ENCODE assay signal across 9 mouse cellular contexts in genomic region chr11:90317482-90317881, GRCm38 (mm10).
DNase-seq lines count a peak whose midpoint lies in the region; ATAC-seq lines count a peak whose summit lies in the region.
"Had no signal": no experiment of that assay in that cellular context is flagged by ENCODE, and none has a peak within 500 bp of the region (broad histone marks: within the 10 kb centered on the region; RNA-seq: fewer than 3 reads in every experiment).

No protein-coding gene starts in this region.

- H3K27ac ChIP-seq in kidney, embryonic 16.5 days (ENCODE audit: low read length): no peak overlapping the region

- H3K27me3 ChIP-seq in kidney, embryonic 16.5 days (ENCODE audit: insufficient read depth, low read length): no peaks in the 10 kb centered on the region

- H3K4me1 ChIP-seq in kidney, embryonic 16.5 days (ENCODE audit: insufficient read depth, low read length): 0 out of 2 replicates have a peak, but pooled peaks cover 4% of the 10 kb centered on the region

- no peak overlapping the region for H3K9ac ChIP-seq in kidney, embryonic 16.5 days (replicated peaks; ENCODE audit: low read length)

- ATAC-seq in kidney, embryonic 16.5 days (ENCODE audit: low FRiP score, low TSS enrichment): no peak

- H3K4me2 ChIP-seq in kidney, embryonic 16.5 days (replicated peaks; ENCODE audit: low read depth, low read length): no peak overlapping the region

- H3K9me3 ChIP-seq in kidney, embryonic 16.5 days (ENCODE audit: low read length): no peaks in the 10 kb centered on the region

- no peak overlapping the region for H3K4me3 ChIP-seq in kidney, embryonic 16.5 days (ENCODE audit: low read length)
- H3K4me3 ChIP-seq: erythroblast, embryonic 14.5 days had no signal

- 23% methylated on average over 4 of the region's 4 CpGs for WGBS in kidney, embryonic 16.5 days

- H3K36me3 ChIP-seq in kidney, embryonic 16.5 days (ENCODE audit: insufficient read depth, low read length): no peaks in the 10 kb centered on the region

- peak; percentile 70 for DNase-seq in kidney, adult 9 months
- peak; percentile 83 for DNase-seq in NIH3T3 (ENCODE audit: low read depth)
- DNase-seq in cerebellum, adult 18-20 months: peak; percentile 54 to 71
- DNase-seq in gastrocnemius, postnatal 14 days: peak; percentile 33
- peak; percentile 70 to 71 for DNase-seq in left cerebral cortex, adult 18-20 months (ENCODE audit: low spot score in 2 of 2)
- peak; percentile 41 for DNase-seq in retina, adult 2 months (ENCODE audit: low read depth, low spot score)
- no peak for DNase-seq in spleen, postnatal 4 days (ENCODE audit: low spot score in 2 of 2)

- intact Hi-C loops in gastrocnemius, postnatal 14 days (cut with DNase I; ENCODE audit: low total_unique reads): loop anchor here (5.0 kb wide), 1 partner anchor 300 kb away; no protein-coding TSS in a partner anchor

Comparison
In these comparisons a context has a peak if more than half of its experiments do, and no peak if none do; other contexts are left out.
1. DNase-seq: peak in kidney, adult 9 months (single experiment), NIH3T3 (single experiment), cerebellum, adult 18-20 months (2 of 2), gastrocnemius, postnatal 14 days (single experiment), left cerebral cortex, adult 18-20 months (2 of 2) and retina, adult 2 months (single experiment); none in spleen, postnatal 4 days (0 of 2).